Mouse (Mus musculus) embryonic fibroblast, embryonic 13.5 days (primary cell): ENCODE measurements at regions not wholly inside any gene's neighbourhood (a gene's known extent, or its start where the extent isn't known, plus 50 kb on each side); places are given as distances from the start of the nearest gene placed in this dataset.

ENCODE experiments used
- CTCF ChIP-seq: IDR thresholded peaks from 2 replicates; pipeline ENCODE4 v1.5.1; 2011; ENCODE audit warnings: mild to moderate bottlenecking, control low read depth, low read length, moderate library complexity, borderline replicate concordance; ENCODE audit not compliant: insufficient read depth
- POLR2A ChIP-seq: IDR thresholded peaks from 2 replicates; pipeline ENCODE4 v1.6.1; 2011; ENCODE audit warnings: low read depth, mild to moderate bottlenecking, control low read depth, low read length, moderate library complexity

DNA sequence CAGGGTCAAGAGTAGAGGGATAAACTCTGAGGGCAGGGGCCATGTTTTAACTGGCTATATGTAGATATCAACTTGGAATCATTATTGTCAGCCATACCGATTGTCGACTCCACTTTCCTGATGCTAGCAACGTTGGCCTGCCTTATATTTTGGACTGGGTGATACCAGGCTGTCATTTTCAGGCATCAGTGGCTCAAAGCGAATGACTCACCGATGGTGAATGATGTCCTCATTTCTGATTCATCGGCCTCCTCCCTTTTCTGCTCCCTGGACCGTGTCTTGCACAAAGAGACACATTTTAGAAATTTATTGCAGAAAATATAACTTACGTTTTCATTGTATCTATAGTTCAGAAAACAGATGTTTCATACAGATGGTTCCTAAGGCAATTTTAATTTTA, 209.0 kb upstream of the Stxbp5 start:
- TF ChIP-seq CTCF (no peak), POLR2A (no peak)
